Mouse (Mus musculus): ENCODE data around the gene Hax1.

Gene Hax1

DNA sequence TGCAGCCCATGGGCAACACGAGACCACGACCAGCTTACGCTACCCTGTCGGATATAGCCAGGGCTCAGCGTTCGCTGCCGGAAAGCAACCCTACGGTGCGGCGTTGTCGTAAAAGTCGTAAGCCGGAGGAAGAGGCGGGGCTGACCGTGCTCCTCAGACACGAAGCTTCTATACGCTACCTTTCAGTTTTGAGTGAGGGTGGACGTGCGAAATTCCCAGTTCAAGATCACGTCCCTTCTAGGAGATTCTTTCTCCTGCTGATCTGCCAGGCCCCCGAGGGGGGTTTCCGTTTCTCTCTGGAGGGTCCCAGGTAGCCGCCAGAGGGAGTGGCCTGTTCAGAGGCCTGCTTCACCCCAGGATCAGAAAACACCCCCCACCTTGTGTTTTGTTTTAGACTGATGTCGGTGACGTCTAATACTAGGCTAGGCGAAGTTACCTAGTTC, at the start of gene Hax1:
Gene Hax1, minus strand, starts transcription at position 169 of the 443 bp plus-strand sequence.
- peak; percentile 90 for DNase-seq (ENCODE audit: low read depth, low spot score)

DNA sequence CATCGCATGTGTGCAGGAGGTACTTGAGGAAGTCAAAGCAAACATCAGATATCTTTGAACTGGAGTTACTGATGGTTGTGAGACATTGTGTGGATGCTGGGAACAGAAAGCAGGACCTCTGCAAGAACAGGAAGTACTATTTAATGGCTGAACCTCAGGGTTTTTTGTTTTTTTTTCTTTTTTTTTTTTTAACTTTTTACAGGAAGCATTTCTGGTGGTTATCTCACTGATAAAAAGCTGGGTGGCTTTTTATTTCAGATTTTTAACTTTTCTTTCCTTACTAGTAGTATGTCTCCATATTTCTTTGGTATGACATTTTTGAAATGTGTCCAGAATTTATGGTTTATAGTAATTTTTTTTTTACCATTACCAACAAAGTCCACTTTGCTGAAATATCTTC, 37.7 kb upstream of the Hax1 start:
- no peak for DNase-seq (ENCODE audit: low read depth, low spot score)

DNA sequence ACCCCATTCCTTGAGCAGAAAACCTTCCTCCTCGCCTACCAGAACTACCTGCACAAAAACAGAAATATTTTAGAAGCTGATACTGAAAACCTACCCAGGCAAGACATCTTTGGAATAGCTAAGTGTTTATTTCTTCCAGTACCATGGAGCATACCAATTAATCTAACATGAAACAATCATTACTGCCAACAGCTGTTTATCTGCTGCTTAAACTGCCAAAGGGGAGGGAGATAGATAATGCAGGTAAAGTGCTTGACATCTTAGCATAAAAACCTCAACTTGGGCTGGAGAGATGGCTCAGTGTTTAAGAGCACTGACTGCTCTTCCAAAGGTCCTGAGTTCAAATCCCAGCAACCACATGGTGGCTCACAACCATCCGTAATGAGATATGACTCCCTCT, 36.1 kb upstream of the Hax1 start:
- DNase-seq (ENCODE audit: low read depth, low spot score): no peak

DNA sequence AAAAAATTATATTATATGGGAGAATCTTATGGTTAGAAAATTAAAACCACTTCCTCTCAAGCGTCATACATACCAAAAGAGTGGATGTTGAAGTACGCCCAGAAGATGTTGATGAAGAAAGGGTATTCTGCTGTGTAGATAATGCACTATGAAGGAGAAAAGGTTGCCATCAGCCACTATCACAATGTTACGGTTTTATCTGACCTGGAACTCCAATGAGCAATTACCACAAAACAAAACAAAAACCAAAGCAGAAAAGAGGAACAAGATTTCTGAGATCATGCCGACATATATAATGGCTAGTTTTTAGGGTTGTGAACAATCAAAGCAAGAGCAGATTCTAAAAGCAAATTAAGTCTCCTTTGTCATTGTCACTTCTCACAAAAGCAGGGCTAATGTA, 18.0 kb upstream of the Hax1 start:
- DNase-seq (ENCODE audit: low read depth, low spot score): no peak

DNA sequence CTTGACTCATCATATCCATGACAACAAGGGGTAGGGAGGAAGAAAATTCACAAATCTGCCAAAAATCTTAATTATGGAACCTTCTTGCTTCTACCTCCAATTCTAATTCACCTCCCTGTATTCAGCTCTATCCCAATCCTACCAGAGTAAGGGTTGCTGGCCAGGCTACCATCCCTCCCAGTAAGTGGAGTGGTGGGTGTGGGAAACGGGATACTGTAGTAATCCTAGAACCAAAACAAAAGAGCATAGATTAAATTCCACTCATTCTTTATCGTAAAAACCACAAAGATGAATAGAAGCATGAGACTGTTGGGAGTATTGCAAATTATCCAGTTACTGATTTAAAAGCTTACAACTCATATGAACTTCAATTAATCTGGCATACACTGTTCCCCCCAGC, 11.7 kb upstream of the Hax1 start:
- DNase-seq (ENCODE audit: low read depth, low spot score): no peak

DNA sequence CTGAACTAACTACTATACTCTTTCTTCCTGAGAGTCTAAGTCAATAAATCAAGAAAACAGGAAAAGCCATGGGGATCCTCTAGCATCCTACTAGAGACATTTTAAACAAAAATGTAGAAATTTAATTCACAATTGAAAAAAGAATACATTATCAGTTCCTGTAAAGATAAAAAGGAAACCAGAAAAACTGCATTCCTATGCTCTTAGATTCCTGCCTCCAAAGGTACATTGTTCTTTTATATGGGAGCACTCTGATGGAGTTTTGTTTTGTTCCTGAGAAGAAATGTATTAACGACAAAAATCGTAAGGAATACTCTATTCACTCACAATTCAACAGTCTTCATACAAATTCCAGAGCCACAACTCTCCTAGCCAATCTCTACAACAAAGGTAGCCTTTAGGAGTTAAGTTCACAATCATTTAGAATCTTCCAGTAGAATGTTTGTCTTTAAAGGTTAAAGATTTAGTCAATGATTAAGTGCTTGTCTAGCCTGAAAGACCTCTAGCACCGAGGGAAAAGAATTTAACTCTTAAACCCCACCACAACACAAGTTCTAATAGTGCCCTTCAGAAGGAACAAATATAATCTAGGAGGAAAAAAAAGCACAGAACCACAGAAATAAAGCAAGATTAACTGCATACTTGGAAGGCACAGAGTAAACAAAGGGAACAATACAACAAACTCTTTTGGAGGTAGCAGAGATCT, 5.7 kb upstream of the Hax1 start:
- no peak for DNase-seq (ENCODE audit: low read depth, low spot score)

DNA sequence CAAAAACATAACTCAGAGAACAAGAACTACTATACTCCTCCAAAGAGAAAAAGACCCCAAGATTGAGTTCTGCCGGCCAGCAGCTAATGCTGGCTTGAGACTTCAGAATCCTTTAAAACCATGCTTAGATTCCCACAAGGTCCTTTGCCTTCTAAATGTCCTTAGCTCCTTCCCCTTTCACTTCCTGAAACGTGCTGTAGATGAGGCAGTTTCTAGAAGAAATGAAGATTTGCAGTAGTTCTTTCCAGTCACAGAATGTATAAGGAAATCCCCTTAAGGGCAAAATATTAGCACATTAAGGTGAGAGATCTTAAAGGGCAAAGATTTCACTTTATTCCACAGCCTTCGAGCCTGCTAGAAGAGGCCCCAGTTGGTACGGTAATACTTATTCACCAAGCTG, 1.2 kb upstream of the Hax1 start:
- DNase-seq (ENCODE audit: low read depth, low spot score): no peak

DNA sequence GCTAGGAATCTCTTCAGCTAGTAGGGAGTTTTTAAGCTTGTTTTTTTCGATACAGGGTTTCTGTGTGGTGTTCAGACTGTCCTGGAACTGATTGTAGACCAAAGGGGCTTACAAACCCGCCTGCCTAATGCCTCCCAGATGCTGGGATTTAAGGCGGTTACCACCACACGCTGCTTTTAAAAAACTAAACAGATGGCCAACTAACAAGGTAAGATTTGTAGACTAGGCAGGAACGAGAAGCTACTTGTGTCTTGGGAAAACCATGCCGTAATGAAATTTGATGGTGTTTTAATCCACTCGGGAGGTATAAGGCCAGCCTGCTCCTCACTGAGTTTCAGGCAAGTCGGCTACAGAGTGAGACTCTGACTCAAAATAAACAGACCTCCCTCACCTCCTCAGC, 510 bp upstream of the Hax1 start:
- DNase-seq (ENCODE audit: low read depth, low spot score): peak; percentile 38

DNA sequence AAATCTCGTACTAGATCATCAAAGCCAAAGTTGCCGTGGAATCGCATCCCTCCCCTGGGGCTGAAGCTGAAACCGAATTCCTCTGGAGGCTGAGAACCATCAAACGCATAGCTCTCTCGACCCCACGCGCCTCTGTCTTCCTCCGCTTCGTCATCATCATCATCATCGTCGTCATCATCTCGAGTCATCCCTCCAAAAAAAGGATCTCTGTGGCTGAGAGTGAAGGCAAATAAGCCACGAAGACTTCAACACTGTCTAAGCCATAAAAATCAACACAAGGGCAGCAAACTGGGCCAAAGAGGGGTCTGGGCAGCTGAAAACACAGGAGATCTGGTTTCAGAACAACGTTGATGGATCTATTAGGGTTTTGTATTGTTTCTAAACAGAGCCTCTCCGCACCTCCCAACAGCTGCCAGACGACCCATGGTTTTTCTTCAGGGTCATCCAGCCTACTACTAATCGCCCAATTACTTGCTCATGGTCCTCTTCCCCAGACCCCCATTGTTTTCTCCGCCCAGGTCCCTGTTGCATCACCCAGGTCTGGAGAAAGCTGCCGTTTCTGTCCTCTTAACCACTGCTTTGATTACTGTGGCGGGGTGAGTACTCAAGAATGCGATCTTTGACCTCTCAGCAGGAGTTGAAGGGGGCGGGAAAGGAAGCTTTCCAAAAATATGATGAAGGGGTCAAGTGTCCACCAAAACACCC, 637 bp downstream of the Hax1 start:
- peak; percentile 4 for DNase-seq (ENCODE audit: low read depth, low spot score)

DNA sequence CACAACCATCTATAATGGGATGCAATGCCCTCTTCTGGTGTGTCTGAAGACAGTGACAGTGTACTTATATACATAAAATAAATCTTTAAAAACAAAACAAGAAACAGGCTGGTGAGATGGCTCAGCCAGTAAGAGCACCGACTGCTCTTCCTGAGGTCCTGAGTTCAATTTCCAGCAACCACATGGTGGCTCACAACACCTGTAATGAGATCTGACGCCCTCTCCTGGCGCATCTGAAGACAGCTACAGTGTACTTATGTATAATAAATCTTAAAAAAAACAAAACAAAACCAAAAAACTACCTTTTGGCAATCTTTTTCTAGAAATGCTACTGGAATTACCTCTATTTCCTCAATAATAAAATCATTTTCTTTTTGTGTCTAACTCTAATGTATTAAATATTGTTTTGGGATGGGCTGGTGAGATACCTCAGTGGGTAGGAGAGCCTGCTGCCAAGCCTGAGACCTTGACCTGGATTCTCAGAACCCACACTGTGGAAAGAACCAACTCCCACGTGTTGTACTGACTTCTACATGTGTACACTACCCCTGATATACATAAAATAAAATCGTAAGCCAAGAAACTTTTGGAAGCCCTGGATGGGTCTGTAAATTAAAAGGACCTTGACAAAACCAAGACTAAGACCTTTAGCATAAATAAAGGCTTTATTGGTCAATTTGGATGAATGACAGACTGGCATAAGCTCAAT, 3.6 kb downstream of the Hax1 start:
- no peak for DNase-seq (ENCODE audit: low read depth, low spot score)

DNA sequence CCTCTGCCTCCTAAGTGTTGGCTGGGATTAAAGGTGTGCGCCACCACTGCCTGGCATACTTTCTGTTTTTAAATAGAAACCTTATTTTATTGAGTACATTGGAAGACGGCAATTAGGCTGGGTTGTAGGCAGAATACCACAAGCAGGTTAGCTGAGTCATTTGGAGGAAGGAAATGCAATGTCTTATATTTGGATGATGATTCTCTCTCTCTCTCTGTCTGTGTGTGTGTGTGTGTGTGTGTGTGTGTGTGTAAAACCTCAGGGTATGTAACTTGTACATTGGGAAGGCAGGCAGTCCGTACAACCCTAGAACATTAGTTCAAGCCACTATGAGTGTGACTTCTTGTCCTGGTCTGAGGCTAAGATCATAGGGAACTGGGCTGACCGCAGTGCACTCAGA, 10.8 kb downstream of the Hax1 start:
- no peak for DNase-seq (ENCODE audit: low read depth, low spot score)

DNA sequence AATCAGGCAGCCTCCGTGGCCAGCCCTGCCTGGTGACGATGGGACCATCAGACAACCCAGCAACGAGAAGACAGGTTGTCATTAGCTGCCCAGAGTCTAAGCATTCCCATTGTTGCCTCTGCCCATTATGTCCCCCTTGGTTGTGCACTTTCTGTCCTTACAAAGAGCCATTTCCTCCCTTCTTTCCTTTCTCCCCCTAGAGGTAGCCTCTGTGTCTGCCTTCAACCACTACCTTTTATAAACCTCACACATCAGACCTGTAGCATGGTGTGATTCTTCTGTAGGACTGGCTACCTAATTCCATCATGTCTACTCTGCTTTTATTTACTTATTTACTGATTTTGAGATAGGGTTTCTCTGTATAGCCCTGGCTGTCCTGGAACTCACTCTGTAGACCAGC, 11.4 kb downstream of the Hax1 start:
- DNase-seq (ENCODE audit: low read depth, low spot score): no peak

DNA sequence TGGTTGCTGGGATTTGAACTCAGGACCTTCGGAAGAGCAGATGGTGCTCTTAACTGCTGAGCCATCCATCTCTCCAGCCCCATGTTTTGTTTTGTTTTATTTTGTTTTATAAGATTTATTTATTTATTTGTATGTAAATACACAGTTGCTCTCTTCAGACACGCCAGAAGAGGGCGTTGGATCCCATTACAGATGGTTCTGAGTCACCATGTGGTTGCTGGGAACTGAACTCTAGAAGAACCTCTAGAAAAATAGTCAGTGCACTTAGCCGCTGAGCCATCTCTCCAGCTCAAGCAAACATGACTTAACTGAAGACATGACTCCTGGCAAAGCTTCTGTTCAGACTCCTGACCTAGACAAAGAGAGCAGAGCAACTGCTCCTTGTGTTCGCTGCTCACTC, 16.2 kb downstream of the Hax1 start:
- DNase-seq (ENCODE audit: low read depth, low spot score): no peak

DNA sequence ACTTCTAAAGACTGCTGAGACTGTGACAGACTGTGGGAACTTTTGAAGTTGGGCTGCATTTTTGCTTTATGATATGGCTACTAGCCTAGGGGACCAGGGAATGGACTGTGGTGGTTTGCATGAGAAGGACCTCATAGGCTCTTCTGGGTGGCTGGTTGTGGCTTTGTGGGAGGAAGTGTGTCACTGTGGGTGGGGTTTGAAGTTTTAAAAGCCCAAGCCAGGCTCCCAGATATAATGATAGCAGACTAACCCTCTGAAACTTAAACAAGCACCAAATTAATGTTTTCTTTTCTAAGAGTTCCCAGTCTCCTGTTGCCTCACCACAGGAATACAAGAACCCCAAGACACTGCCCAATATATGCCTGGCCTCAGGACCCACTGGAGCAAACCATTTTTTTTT, 21.7 kb downstream of the Hax1 start:
- no peak for DNase-seq (ENCODE audit: low read depth, low spot score)

DNA sequence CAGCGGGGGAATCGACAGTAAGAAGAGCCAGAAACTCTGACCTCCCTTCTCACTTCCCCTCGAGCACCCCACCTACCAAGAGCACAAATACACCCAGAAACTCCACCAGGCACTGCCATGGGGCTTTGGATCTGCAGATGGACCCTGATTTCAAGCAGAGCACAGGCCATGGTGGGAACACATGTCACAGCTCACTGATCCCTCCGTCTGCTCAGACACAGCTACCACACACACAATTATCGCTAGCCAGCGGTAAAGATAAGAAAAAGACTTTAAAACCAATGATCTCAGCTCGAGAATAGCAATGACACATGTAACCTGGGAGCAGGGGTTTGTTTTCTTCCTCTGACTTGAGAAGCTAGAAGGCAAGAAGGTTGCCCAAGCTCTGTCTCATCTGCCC, 30.1 kb downstream of the Hax1 start:
- no peak for DNase-seq (ENCODE audit: low read depth, low spot score)

DNA sequence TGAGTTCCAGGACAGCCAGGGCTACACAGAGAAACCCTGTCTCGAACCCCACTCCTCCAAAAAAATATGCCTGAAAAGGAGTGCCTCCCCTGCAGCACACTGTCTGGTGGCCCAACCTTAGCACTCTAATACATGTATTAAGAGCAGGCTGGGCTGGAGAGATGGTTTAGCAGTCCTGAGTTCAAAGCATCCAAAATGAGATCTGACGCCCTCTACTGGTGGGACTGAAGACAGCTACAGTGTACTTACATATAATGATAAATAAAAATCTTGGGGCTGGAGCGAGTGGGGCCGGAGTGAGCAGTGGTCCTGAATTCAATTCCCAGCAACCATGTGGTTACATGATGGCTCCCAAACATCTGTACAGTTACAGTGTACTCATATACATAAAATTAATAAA, 31.6 kb downstream of the Hax1 start:
- DNase-seq (ENCODE audit: low read depth, low spot score): no peak

DNA sequence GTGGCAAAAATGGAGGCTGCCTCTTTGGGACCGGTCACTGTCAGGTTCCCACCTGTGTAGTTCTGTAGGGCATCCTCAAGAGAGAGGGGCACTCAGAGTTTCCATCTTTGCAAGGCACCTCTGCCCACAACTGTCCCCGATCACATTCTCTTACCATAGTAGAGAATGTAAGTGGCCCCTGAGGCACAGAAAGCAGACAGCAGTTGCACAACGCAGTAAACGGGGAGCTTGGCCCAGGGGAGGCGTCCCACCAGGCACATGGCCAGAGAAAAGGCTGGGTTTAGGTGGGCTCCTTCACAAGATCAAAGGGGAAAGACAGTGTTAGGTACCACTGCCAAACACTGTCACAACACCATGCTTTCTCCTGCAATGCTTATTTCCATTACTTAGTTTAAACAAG, 32.6 kb downstream of the Hax1 start:
- DNase-seq (ENCODE audit: low read depth, low spot score): no peak

DNA sequence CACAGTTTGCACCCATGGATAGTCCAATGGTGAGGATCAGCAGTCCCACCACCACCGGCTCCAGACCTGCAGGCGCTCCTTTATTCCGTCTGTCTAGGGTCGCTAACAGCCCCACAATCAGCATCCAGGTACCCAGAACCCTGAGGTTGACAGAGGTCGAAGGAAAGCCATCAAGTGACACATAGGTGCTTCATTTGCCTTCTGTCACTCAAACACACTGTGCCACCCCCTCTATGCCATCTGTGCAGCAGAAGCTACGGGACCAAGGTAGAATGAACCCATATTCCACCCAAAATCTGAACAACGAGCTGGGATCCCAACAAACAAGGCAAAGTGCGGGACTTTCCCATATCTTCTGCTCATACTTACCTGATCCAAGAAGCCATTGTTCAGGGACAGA, 33.0 kb downstream of the Hax1 start:
- DNase-seq (ENCODE audit: low read depth, low spot score): no peak

DNA sequence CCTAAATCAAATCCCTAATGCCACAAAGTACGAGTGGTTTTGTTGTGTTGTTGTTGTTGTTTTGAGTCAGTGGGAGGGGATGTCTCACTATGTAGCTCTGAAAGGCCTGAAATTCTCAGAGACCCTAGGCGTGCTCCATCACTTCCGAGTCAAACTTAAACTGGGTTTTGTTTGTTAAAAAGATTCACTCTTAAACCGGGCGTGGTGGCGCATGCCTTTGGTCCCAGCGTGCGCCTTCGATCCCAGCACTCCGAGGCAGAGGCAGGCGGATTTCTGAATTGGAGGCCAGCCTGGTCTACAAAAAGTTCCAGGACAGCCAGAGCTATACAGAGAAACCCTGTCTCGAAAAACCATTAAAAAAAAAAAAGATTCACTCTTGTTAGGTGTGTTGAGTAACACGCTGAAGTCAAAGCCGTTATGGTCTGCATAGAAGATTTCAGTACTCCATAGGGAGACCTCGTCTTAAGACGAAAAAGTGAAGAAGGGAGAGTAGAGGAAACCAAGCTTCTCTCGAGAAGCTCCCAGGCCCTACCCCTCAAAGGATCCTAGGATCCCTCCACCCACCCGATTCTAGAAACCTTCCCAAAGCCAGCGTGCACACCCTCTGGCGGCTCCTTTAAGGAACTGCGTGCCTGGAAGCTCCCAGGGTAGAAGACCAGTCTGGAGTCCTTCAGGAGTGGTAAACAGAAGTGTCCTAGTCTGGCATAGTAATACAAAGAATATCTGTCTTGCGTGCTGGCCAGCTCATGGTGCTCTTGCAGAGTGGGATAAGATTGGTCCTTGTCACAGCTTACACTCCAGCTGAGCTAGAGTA, 34.4 kb downstream of the Hax1 start:
- DNase-seq (ENCODE audit: low read depth, low spot score): peak; percentile 69

DNA sequence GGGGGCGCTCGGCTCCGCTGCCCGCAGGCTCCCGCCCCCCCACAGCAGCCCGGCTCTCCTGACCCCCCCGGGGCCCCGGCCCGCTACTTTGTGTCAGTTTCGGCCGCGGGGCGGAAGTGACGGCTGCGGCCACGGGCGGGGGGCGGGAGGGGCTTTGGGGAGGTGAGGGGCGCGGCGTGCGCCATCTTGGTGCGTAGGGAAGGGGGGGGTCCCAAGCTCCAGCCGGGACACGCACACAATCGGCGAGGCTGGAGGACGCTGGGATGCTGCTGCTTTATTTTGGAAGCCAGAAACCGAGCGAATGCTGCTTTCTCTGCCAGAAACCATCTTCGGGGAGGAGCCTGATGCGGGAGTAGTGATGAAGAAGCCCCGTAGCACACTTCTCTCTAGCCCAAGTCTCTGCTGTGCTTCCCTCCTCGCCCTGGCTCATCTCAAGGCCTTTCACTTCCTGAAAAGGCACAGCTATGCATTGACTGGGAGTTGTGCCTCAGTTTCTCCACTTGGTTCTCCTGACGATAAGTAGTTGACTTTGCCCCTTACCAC, 35.3 kb downstream of the Hax1 start, which contains the start of gene Atp8b2:
Gene Atp8b2, minus strand, starts transcription at position 288 of the 543 bp plus-strand sequence.
- peak; percentile 66 for DNase-seq (ENCODE audit: low read depth, low spot score)

DNA sequence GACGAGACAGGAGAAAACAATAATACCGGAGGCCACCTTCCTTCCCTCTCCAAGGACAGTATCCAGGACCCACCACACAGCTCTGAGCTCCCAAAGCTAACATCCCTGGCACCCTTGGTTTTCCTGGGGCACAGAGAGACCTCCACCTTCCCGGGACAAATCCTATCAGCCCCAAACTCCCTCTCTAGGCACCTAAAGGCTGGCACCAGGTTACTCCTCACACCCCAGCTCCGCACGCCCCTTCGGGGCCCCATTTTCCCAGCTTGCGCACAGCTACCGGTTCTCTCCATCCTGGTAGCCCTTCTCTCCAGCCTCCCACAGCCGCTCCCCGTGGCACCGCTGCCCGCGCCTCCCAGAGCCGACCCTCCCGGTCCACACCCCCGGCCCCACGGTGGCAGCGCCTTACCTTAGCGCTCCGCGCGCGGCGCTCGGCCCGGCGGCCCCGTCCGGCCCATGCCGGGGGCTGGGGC, 35.8 kb downstream of the Hax1 start:
- DNase-seq (ENCODE audit: low read depth, low spot score): no peak

All from embryo, embryonic 11.5 days (tissue).